Mouse (Mus musculus) brain, embryonic 14.5 days (tissue): ENCODE results near the gene Mrc1.

ENCODE experiments used
- CTCF ChIP-seq: fragments of 200-500 bp; IDR thresholded peaks from 2 replicates; pipeline ENCODE4 v1.5.1; 2012; ENCODE audit warnings: inconsistent platforms, mild to moderate bottlenecking, moderate library complexity, borderline replicate concordance; ENCODE audit not compliant: insufficient read depth, insufficient read length; ENCODE audit errors: extremely low read depth
- POLR2A ChIP-seq: fragments of 200-500 bp; IDR thresholded peaks from 2 replicates; pipeline ENCODE4 v1.6.1; 2012; ENCODE audit warnings: mild to moderate bottlenecking, inconsistent platforms, borderline replicate concordance; ENCODE audit not compliant: poor library complexity, insufficient read depth, insufficient read length, severe bottlenecking; ENCODE audit errors: extremely low read depth

GRCm38 (mm10) chr2:14218126-14218525 is 11.1 kb upstream of the Mrc1 start:
- TF ChIP-seq POLR2A (no peak), CTCF (no peak)
